Mouse (Mus musculus) forebrain, embryonic 13.5 days (tissue): ENCODE data around the gene Wdr90. TPM values are rescaled to one million over a fixed set of nuclear protein-coding genes. Genes with fewer than 3 reads are reported as not detected.
A peak's percentile ranks its signal among the peaks of the same experiment; 100 is the strongest.

Experiments used
- ATAC-seq: fragments of 200-750 bp; cut with Nextera tagmentation; 2 replicates; pipeline ENCODE4 v1.8.0; 2017
- H3K27ac ChIP-seq: fragments of 300-500 bp; sonication (generic); 2 replicates; pipeline ENCODE4 v1.5.1; 2015; ENCODE audit warnings: inconsistent platforms, mild to moderate bottlenecking, moderate library complexity
- H3K27me3 ChIP-seq: fragments of 300-500 bp; sonication (generic); 2 replicates; pipeline ENCODE4 v1.6.1; 2015; ENCODE audit warnings: mild to moderate bottlenecking, inconsistent platforms
- H3K36me3 ChIP-seq: fragments of 300-500 bp; sonication (generic); 2 replicates; pipeline ENCODE4 v1.6.1; 2015; ENCODE audit warnings: mild to moderate bottlenecking, inconsistent platforms; ENCODE audit not compliant: poor library complexity, severe bottlenecking
- H3K4me1 ChIP-seq: fragments of 300-500 bp; sonication (generic); 2 replicates; pipeline ENCODE4 v1.6.1; 2015; ENCODE audit warnings: inconsistent platforms
- H3K4me2 ChIP-seq: fragments of 300-500 bp; sonication (generic); 2 replicates; pipeline ENCODE4 v1.6.1; 2015; ENCODE audit warnings: inconsistent platforms, mild to moderate bottlenecking, moderate library complexity
- H3K4me3 ChIP-seq: fragments of 300-500 bp; sonication (generic); 2 replicates; pipeline ENCODE4 v1.5.1; 2015; ENCODE audit warnings: mild to moderate bottlenecking, inconsistent platforms
- H3K9ac ChIP-seq: fragments of 300-500 bp; sonication (generic); 2 replicates; pipeline ENCODE4 v1.6.1; 2015; ENCODE audit warnings: mild to moderate bottlenecking, inconsistent platforms
- H3K9me3 ChIP-seq: fragments of 300-500 bp; sonication (generic); replicated peaks from 2 replicates; pipeline ENCODE4 v1.6.1; 2016; ENCODE audit warnings: inconsistent platforms
- WGBS: fragments of 180-500 bp; shearing (Covaris S2); methylation state at CpG from one replicate; pipeline ENCODE4 v1.1.7; 2015; 5-methylcytosine and 5-hydroxymethylcytosine counted together
- polyA plus RNA-seq: library from polyadenylated mRNA; unstranded; fragments of >200 nt; fragmentation: Nextera tagmentation; extraction: Ambion mirVana; gene quantifications from 2 replicates; pipeline ENCODE4 v1.2.1, GENCODE M21; 2015

The Wdr90 gene
- polyA plus RNA-seq, 1 experiment from 2014 or later = 24.9 TPM

- ATAC-seq = peak; percentile 90
- Histone ChIP-seq H3K9me3 (no peaks in the 10 kb centered on the region), H3K9ac (peak overlapping the region; percentile 89), H3K4me3 (peak overlapping the region; percentile 87), H3K27me3 (no peaks in the 10 kb centered on the region), H3K36me3 (peaks cover 38% of the 10 kb centered on the region), H3K4me1 (peaks cover 79% of the 10 kb centered on the region), H3K4me2 (peak overlapping the region; percentile 98), H3K27ac (peak overlapping the region; percentile 90)
- under 1% methylated on average over 77 of the region's 77 CpGs for WGBS
These were observed 28.6 kb downstream of the Wdr90 start for GRCm38 (mm10) chr17:25832436-25833290.

- Histone ChIP-seq H3K27ac (peak overlapping the region; percentile 90; the same call in 1 of the 2 replicates), H3K9ac (peak overlapping the region; percentile 89), H3K4me3 (peak overlapping the region; percentile 87), H3K36me3 (peaks cover 48% of the 10 kb centered on the region), H3K27me3 (no peaks in the 10 kb centered on the region), H3K4me1 (peaks cover 78% of the 10 kb centered on the region), H3K9me3 (no peaks in the 10 kb centered on the region), H3K4me2 (peak overlapping the region; percentile 98)
- 64% methylated on average over 21 of the region's 21 CpGs for WGBS
- ATAC-seq = no peak
These were observed 29.6 kb downstream of the Wdr90 start for GRCm38 (mm10) chr17:25831451-25832281.

GRCm38 (mm10) chr17:25830806-25831431, 30.4 kb downstream of the Wdr90 start:
- peak overlapping the region; percentile 98 for H3K4me2 ChIP-seq
- no peaks in the 10 kb centered on the region for H3K9me3 ChIP-seq
- no peaks in the 10 kb centered on the region for H3K27me3 ChIP-seq
- H3K9ac ChIP-seq = peak overlapping the region; percentile 89
- peak overlapping the region; percentile 87 for H3K4me3 ChIP-seq
- H3K27ac ChIP-seq = no peak overlapping the region
- H3K36me3 ChIP-seq = peaks cover 55% of the 10 kb centered on the region
- H3K4me1 ChIP-seq = peaks cover 78% of the 10 kb centered on the region
- 89% methylated on average over 14 of the region's 14 CpGs for WGBS
- no peak for ATAC-seq

- Histone ChIP-seq H3K4me1 (peaks cover 77% of the 10 kb centered on the region), H3K36me3 (peaks cover 54% of the 10 kb centered on the region), H3K4me3 (peak overlapping the region; percentile 87)
These were observed 31.0 kb downstream of the Wdr90 start for GRCm38 (mm10) chr17:25830200-25830753.

GRCm38 (mm10) chr17:25829558-25830017, 31.7 kb downstream of the Wdr90 start:
- peaks cover 49% of the 10 kb centered on the region for H3K36me3 ChIP-seq
- no peak for ATAC-seq
- WGBS = 44% methylated on average over 8 of the region's 8 CpGs
- H3K9me3 ChIP-seq = no peaks in the 10 kb centered on the region
- peaks cover 77% of the 10 kb centered on the region for H3K4me1 ChIP-seq
- H3K27me3 ChIP-seq = no peaks in the 10 kb centered on the region
- H3K27ac ChIP-seq = peak overlapping the region; percentile 92
- peak overlapping the region; percentile 98 for H3K4me2 ChIP-seq
- H3K9ac ChIP-seq = peak overlapping the region; percentile 89
- H3K4me3 ChIP-seq = peak overlapping the region; percentile 67

More at GRCm38 (mm10) chr17:25830200-25830753, 31.0 kb downstream of the Wdr90 start:
- H3K9ac ChIP-seq = peak overlapping the region; percentile 89; the same call in 1 of the 2 replicates
- 90% methylated on average over 4 of the region's 4 CpGs for WGBS
- H3K9me3 ChIP-seq = no peaks in the 10 kb centered on the region
- no peak for ATAC-seq
- H3K27ac ChIP-seq = no peak overlapping the region
- peak overlapping the region; percentile 98 for H3K4me2 ChIP-seq
- H3K27me3 ChIP-seq = no peaks in the 10 kb centered on the region

GRCm38 (mm10) chr17:25828712-25829557, 32.4 kb downstream of the Wdr90 start, which contains the start of gene Jmjd8:
Gene Jmjd8, plus strand, starts transcription at chr17:25828867.
- peak; percentile 63 for ATAC-seq
- peak within 1 kb of the TSS; percentile 98 for H3K4me2 ChIP-seq
- H3K9me3 ChIP-seq = no peaks in the 10 kb centered on the region
- H3K4me3 ChIP-seq = peak within 1 kb of the TSS; percentile 67
- 1% methylated on average over 32 of the region's 32 CpGs for WGBS
- peak within 1 kb of the TSS; percentile 92 for H3K27ac ChIP-seq
- H3K36me3 ChIP-seq = peaks cover 49% of the 10 kb centered on the region
- H3K27me3 ChIP-seq = no peaks in the 10 kb centered on the region
- H3K4me1 ChIP-seq = peaks cover 77% of the 10 kb centered on the region
- peak within 1 kb of the TSS; percentile 89 for H3K9ac ChIP-seq

- H3K4me2 ChIP-seq = peak overlapping the region; percentile 98
- peak overlapping the region; percentile 67 for H3K4me3 ChIP-seq
- 0 out of 2 replicates have a peak overlapping the region, but pooled peaks have one; percentile 92 for H3K27ac ChIP-seq
- WGBS = 87% methylated on average over 8 of the region's 8 CpGs
- H3K9me3 ChIP-seq = no peaks in the 10 kb centered on the region
- H3K9ac ChIP-seq = peak overlapping the region; percentile 89; the same call in 1 of the 2 replicates
- H3K36me3 ChIP-seq = peaks cover 49% of the 10 kb centered on the region
- no peak for ATAC-seq
- H3K4me1 ChIP-seq = peaks cover 75% of the 10 kb centered on the region
- no peaks in the 10 kb centered on the region for H3K27me3 ChIP-seq
These were observed 33.1 kb downstream of the Wdr90 start for GRCm38 (mm10) chr17:25828223-25828594.

GRCm38 (mm10) chr17:25827546-25828222, 33.6 kb downstream of the Wdr90 start:
- no peak for ATAC-seq
- Histone ChIP-seq H3K4me2 (no peak overlapping the region; the same call in 1 of the 2 replicates), H3K4me3 (peak overlapping the region; percentile 67; the same call in 1 of the 2 replicates), H3K27ac (no peak overlapping the region), H3K4me1 (peaks cover 75% of the 10 kb centered on the region), H3K9me3 (no peaks in the 10 kb centered on the region), H3K27me3 (no peaks in the 10 kb centered on the region), H3K36me3 (peaks cover 49% of the 10 kb centered on the region), H3K9ac (0 out of 2 replicates have a peak overlapping the region, but pooled peaks have one; percentile 89)
- 94% methylated on average over 22 of the region's 22 CpGs for WGBS

GRCm38 (mm10) chr17:25827011-25827410, 34.3 kb downstream of the Wdr90 start:
- H3K36me3 ChIP-seq = peaks cover 49% of the 10 kb centered on the region
- no peaks in the 10 kb centered on the region for H3K27me3 ChIP-seq
- no peak overlapping the region for H3K4me2 ChIP-seq
- no peak for ATAC-seq
- H3K9me3 ChIP-seq = no peaks in the 10 kb centered on the region
- 93% methylated on average over 13 of the region's 13 CpGs for WGBS
- peaks cover 73% of the 10 kb centered on the region for H3K4me1 ChIP-seq
- H3K27ac ChIP-seq = no peak overlapping the region
- no peak overlapping the region for H3K9ac ChIP-seq
- H3K4me3 ChIP-seq = no peak overlapping the region

GRCm38 (mm10) chr17:25825984-25826570, 35.2 kb downstream of the Wdr90 start:
- no peak for ATAC-seq
- Histone ChIP-seq H3K4me2 (peak overlapping the region; percentile 12; the same call in 1 of the 2 replicates), H3K27me3 (no peaks in the 10 kb centered on the region), H3K9ac (no peak overlapping the region), H3K36me3 (peaks cover 41% of the 10 kb centered on the region), H3K4me1 (peaks cover 63% of the 10 kb centered on the region), H3K27ac (no peak overlapping the region), H3K4me3 (no peak overlapping the region), H3K9me3 (no peaks in the 10 kb centered on the region)
- 97% methylated on average over 27 of the region's 27 CpGs for WGBS
